Mouse (Mus musculus) hindbrain, embryonic 14.5 days (tissue): Measurements from ENCODE around the gene Birc5. TPM values are rescaled to one million over a fixed set of nuclear protein-coding genes. Genes with fewer than 3 reads are reported as not detected.
"Not testable (repeated sequence)": the region's sequence is repeated elsewhere in the genome, so short reads cannot be mapped to it uniquely, and the experiment has no call there.

Experiments used
- ATAC-seq: fragments of 200-750 bp; cut with Nextera tagmentation; 2 replicates; pipeline ENCODE4 v1.8.0; 2017; ENCODE audit warnings: moderate number of reproducible peaks, mild to moderate bottlenecking, moderate TSS enrichment, moderate library complexity; ENCODE audit not compliant: low FRiP score
- DNase-seq: peaks from one replicate; pipeline ENCODE4 v3.0.0-alpha.2; 2015; ENCODE audit warnings: low spot score
- H3K27ac ChIP-seq: fragments of 300-500 bp; sonication (generic); 2 replicates; pipeline ENCODE4 v1.5.1; 2014; ENCODE audit warnings: mild to moderate bottlenecking, moderate library complexity
- H3K27me3 ChIP-seq: fragments of 300-500 bp; sonication (generic); 2 replicates; pipeline ENCODE4 v1.6.1; 2014; ENCODE audit warnings: mild to moderate bottlenecking, low read length, mixed read lengths; ENCODE audit not compliant: control insufficient read depth, insufficient read depth
- H3K36me3 ChIP-seq: fragments of 300-500 bp; sonication (generic); replicated peaks from 2 replicates; pipeline ENCODE4 v1.6.1; 2014; ENCODE audit not compliant: control insufficient read depth, insufficient read depth
- H3K4me1 ChIP-seq: fragments of 300-500 bp; sonication (generic); replicated peaks from 2 replicates; pipeline ENCODE4 v1.6.1; 2014; ENCODE audit warnings: antibody characterized with exemption, low read length, mixed read lengths; ENCODE audit not compliant: control insufficient read depth, insufficient read depth
- H3K4me2 ChIP-seq: fragments of 300-500 bp; sonication (generic); replicated peaks from 2 replicates; pipeline ENCODE4 v1.6.1; 2014; ENCODE audit warnings: mild to moderate bottlenecking, moderate library complexity
- H3K4me3 ChIP-seq: fragments of 300-500 bp; sonication (generic); replicated peaks from 2 replicates; pipeline ENCODE4 v1.5.1; 2014; ENCODE audit warnings: mild to moderate bottlenecking, low read length
- H3K9ac ChIP-seq: fragments of 300-500 bp; sonication (generic); 2 replicates; pipeline ENCODE4 v1.6.1; 2014
- H3K9me3 ChIP-seq: fragments of 300-500 bp; sonication (generic); 2 replicates; pipeline ENCODE4 v1.6.1; 2016; ENCODE audit warnings: low read length; ENCODE audit not compliant: control insufficient read depth
- WGBS: fragments of 180-500 bp; shearing (Covaris S2); extraction: QIAGEN DNeasy Blood & Tissue Kit; methylation state at CpG from one replicate; pipeline ENCODE4 v1.1.7; 2014; 5-methylcytosine and 5-hydroxymethylcytosine counted together
- polyA plus RNA-seq: library from polyadenylated mRNA; unstranded; fragments of >200 nt; fragmentation: Nextera tagmentation; extraction: Ambion mirVana; gene quantifications from 2 replicates; pipeline ENCODE4 v1.2.1, GENCODE M21; 2014

Birc5 gene
- polyA plus RNA-seq, 1 experiment from 2014 or later: 35.5 TPM

DNA sequence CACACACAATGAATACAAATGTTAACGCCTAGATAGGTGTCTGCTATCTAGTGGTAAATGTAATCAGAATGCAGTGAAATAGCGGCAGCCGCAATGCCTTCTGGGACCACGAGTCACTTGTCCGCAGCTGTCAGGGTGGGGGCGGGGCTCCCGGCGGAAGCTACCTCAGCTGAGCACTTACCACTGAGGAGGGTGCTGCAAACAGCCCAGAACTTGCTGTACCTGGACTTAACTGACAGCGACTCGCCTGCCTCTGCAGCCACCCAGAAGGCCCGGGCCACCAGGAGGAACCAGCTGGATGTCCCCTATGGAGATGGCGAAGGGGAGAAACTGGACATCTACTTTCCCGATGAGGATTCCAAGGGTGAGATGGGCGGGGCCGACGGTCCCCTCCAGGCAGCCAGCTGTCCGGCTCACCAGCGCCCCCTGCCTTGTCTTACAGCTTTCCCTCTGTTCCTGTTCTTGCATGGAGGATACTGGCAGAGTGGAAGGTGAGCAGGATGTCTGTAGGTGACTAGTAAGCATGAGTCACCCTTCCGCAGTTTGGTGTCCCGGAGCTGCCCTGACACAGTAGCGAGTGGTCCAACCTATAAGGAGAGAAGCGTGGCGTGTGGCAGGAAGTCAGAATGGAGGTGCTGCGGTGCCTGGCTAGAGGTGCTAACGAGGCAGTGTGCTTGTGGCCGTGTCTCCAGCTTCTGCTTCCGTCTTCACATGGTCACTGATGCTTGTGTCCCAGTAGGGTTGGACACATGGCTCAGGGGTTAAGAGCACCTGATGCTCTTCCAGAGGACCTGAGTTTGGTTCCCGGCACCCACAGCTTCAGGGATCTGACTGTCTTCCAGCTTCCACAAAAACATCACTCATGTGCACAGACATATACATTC lies 16.7 kb upstream of the Birc5 start:
- Histone ChIP-seq H3K4me3 (peak overlapping the region; percentile 30), H3K9me3 (no peaks in the 10 kb centered on the region), H3K4me2 (peak overlapping the region; percentile 51), H3K9ac (peak overlapping the region; percentile 26; the same call in 1 of the 2 replicates), H3K36me3 (no peaks in the 10 kb centered on the region), H3K27me3 (no peaks in the 10 kb centered on the region), H3K27ac (0 out of 2 replicates have a peak overlapping the region, but pooled peaks have one; percentile 12), H3K4me1 (peaks cover 8% of the 10 kb centered on the region)
- WGBS: 17% methylated on average over 28 of the region's 28 CpGs
- DNase-seq (peak; percentile 68), ATAC-seq (peak; percentile 74; the same call in 1 of the 2 replicates)

DNA sequence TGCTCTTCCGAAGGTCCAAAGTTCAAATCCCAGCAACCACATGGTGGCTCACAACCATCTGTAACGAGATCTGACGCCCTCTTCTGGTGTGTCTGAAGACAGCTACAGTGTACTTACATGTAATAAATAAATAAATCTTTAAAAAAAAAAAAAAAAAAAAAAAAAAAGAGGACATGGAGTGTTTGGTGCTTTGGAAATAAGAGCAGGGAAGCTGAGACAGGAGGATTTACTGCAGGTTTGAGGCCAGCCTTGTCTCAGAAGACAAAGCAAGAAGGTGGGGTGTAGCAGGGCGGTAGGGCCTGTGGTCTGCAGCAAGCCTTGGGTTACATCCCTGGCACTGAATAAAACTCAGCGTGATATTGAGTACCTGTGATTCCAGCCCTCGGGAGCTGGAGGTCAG lies 15.5 kb upstream of the Birc5 start:
- H3K9ac ChIP-seq, H3K27me3 ChIP-seq, H3K4me2 ChIP-seq, H3K4me3 ChIP-seq, H3K36me3 ChIP-seq, ATAC-seq, H3K27ac ChIP-seq, DNase-seq, H3K9me3 ChIP-seq, H3K4me1 ChIP-seq: not testable (repeated sequence)
- WGBS: 93% methylated on average over 4 of the region's 6 CpGs

DNA sequence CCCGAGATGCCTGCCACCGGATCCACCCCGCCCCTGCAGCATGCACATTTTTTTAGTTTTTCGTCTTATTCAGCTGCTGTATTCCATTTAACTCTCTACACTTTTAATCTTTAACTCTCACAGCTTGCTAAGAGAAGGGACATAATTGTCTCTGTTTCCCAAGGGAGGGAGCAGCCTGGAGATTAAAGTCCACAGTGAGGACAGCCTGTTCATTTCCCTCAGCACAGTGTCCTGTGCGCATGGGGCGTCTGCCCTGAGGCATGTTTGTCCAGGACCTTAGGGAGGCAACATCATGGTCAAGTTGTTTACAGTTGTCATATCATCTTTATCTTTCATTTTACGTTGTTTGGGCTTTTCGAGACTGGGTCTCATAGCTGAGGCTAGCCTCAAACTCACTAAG lies 15.0 kb upstream of the Birc5 start:
- Histone ChIP-seq H3K9me3 (no peaks in the 10 kb centered on the region), H3K4me2 (no peak overlapping the region), H3K4me3 (no peak overlapping the region), H3K27ac (no peak overlapping the region), H3K27me3 (no peaks in the 10 kb centered on the region), H3K4me1 (peaks cover 4% of the 10 kb centered on the region; the same call in 1 of the 2 replicates), H3K9ac (no peak overlapping the region), H3K36me3 (no peaks in the 10 kb centered on the region)
- no peak for DNase-seq
- 93% methylated on average over 8 of the region's 8 CpGs for WGBS
- ATAC-seq: no peak

DNA sequence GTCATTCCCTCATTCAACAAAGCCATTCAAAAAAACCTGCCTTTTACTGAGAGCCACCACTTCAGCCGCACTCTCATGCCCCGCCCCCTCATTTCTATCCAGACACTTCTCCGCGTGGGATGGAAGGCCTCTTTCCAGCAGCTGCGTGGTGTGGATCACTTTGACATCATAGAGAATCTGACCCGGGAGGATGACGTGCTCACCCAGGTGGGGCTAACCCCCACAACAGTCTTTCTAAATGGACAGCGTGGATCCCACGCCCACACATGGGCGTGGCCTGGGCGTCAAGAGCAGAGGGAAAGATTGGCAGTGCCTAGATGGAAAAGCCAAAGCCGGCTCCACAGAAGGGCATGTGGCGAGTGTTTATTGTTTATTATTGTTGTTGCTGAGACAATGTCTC lies 12.7 kb upstream of the Birc5 start:
- H3K4me3 ChIP-seq: no peak overlapping the region
- WGBS: 24% methylated on average over 13 of the region's 13 CpGs
- H3K4me1 ChIP-seq: no peaks in the 10 kb centered on the region
- H3K27ac ChIP-seq: no peak overlapping the region
- no peaks in the 10 kb centered on the region for H3K9me3 ChIP-seq
- ATAC-seq: no peak
- H3K36me3 ChIP-seq: no peaks in the 10 kb centered on the region
- no peak for DNase-seq
- no peak overlapping the region for H3K9ac ChIP-seq
- H3K4me2 ChIP-seq: peak overlapping the region; percentile 35
- no peaks in the 10 kb centered on the region for H3K27me3 ChIP-seq

DNA sequence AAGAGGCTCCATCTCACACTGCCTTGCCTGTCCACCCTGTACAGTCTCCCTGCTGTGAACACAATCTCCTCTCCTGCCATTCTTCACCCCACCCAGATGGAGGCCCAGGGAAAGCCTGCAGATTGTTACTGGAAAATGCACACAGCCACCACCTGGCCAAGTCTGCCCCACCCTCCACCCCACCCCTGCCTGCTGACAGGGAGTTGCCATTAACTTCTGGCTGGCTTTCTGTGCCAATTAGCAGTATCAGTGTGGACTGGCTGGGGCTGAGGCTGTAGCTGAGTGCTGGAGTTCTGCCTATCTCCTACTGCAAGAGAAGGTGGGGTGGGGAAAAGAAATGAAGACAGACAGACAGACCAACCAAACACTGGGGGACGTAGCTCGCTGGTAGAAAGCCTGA lies 10.5 kb upstream of the Birc5 start:
- ATAC-seq (no peak), DNase-seq (no peak)
- 65% methylated on average over 2 of the region's 2 CpGs for WGBS
- Histone ChIP-seq H3K9me3 (no peaks in the 10 kb centered on the region), H3K4me1 (no peaks in the 10 kb centered on the region), H3K27me3 (no peaks in the 10 kb centered on the region), H3K36me3 (no peaks in the 10 kb centered on the region), H3K9ac (no peak overlapping the region), H3K4me2 (no peak overlapping the region), H3K4me3 (no peak overlapping the region), H3K27ac (no peak overlapping the region)

DNA sequence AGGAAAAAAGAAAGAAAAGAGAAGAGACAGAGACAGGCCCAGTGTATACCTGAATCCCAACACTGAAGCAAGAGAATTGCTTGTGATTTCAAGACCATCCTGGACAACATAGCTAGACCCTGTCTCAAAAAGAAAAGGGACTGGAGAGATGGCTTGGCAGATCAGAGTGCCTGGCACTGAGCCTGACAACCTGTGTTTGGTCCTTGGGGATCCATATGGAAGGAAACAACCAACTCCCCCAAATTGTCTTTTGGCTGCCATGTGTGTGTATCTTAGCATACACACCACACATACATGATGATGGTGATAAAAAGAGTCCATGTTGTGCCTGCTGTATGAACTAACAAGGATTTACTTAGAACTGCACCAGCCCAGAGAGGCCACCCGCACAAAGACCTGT lies 10.0 kb upstream of the Birc5 start:
- no peaks in the 10 kb centered on the region for H3K27me3 ChIP-seq
- DNase-seq (no peak), ATAC-seq (no peak)
- H3K4me3 ChIP-seq: no peak overlapping the region
- H3K9ac ChIP-seq: no peak overlapping the region
- no peaks in the 10 kb centered on the region for H3K9me3 ChIP-seq
- H3K36me3 ChIP-seq: no peaks in the 10 kb centered on the region
- no peak overlapping the region for H3K4me2 ChIP-seq
- 94% methylated on average over 1 of the region's 1 CpGs for WGBS
- H3K4me1 ChIP-seq: no peaks in the 10 kb centered on the region
- no peak overlapping the region for H3K27ac ChIP-seq

DNA sequence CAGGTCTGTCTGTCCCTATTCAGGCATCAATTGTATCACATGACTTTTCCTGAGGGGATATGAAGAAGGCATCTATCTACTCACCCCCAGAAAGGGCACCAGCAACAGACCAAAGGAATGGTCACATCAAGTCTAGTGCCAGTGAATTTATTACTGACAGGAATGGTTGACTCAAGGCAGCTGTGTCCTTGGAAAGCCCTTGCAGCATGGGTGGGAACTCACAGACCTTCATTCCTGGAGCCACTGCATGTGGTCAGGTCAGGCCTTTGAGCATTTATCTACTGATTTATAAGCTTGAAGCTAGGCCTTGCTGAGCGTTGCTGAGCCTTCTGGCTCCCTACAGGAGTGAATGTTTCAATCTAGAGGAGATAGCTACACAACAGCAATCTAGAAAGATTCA lies 8.1 kb upstream of the Birc5 start:
- Histone ChIP-seq H3K9ac (no peak overlapping the region), H3K4me2 (no peak overlapping the region), H3K4me1 (no peaks in the 10 kb centered on the region), H3K9me3 (no peaks in the 10 kb centered on the region), H3K27me3 (no peaks in the 10 kb centered on the region), H3K27ac (no peak overlapping the region), H3K36me3 (no peaks in the 10 kb centered on the region), H3K4me3 (no peak overlapping the region)
- 84% methylated on average over 1 of the region's 1 CpGs for WGBS
- ATAC-seq (no peak), DNase-seq (no peak)

DNA sequence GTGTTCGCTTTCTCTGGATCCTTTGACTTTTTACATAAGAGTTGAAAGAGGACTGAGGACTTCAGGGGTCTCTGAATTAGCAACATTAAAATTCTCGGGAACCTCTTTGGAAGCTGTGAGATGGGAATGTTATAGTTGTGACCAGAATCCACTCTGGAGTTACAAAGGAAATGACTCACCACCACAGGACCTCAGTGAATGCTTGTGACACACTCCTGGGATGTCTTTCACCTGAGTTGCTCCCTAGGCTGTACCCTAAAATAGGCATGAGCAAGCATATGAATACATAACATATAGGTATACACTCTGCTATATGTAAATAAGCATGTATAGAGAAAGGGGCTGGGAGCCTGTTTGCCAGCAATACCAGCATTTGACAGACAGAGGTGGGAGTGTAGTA lies 5.6 kb upstream of the Birc5 start:
- Histone ChIP-seq H3K9ac (no peak overlapping the region), H3K4me2 (no peak overlapping the region), H3K4me3 (no peak overlapping the region), H3K36me3 (no peaks in the 10 kb centered on the region), H3K9me3 (no peaks in the 10 kb centered on the region), H3K27ac (no peak overlapping the region), H3K27me3 (no peaks in the 10 kb centered on the region), H3K4me1 (peaks cover 7% of the 10 kb centered on the region)
- ATAC-seq (no peak), DNase-seq (no peak)
- WGBS: 84% methylated on average over 2 of the region's 2 CpGs

DNA sequence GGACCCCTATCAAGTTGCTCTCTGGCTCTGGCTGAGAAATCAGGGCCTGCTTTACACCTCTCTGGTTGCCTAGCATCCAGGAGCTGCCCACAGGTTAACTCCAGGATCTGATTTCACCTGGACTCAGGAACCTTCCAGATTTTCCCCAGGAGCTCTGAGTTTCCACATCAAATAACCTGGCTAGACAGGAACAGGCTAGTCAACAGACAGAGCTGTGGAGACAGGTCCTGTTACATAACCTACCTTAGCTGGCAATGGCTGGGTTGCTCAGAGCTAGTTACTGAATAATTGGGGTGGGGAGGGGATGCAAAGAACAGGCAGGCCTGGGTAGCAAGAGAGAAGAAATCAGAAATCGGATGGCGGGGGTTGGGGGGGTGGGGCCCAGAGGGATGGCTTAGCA lies 4.1 kb upstream of the Birc5 start:
- H3K27ac ChIP-seq: no peak overlapping the region
- peaks cover 15% of the 10 kb centered on the region for H3K4me1 ChIP-seq
- H3K27me3 ChIP-seq: no peaks in the 10 kb centered on the region
- no peaks in the 10 kb centered on the region for H3K36me3 ChIP-seq
- ATAC-seq (no peak), DNase-seq (no peak)
- H3K9me3 ChIP-seq: no peaks in the 10 kb centered on the region
- no peak overlapping the region for H3K4me3 ChIP-seq
- H3K9ac ChIP-seq: no peak overlapping the region
- H3K4me2 ChIP-seq: no peak overlapping the region
- 72% methylated on average over 2 of the region's 2 CpGs for WGBS
